ENCODE assay signal across 12 mouse cellular contexts in the genomic region with DNA sequence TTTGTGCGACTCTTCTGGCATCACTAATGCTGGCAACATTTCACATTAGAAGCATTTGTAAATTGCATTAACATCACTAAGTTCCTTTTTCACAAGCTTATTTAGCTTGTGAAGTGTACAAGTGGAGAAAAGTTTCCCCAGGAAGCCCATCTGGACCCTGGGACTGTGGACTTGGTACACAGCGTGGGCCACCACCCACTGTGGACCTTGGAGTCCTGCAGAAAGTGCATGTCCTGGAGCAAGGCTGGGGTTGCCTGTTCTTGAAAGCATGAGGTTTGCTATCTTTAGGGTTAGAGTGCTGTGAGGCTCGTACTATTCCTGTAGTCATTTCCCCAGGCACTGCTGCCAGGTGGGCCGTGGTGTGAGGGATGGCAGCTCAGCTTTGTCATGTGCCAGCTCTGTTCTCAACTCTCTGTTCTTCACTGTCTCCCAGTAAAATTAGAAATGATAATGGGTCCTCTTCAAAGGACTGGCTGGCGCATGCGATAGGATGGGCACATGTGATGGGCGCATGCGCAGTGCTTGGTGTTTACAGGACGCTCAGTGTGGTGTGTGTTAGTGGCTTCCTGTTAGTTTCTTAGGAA.
DNase-seq lines count a peak whose midpoint lies in the region; ATAC-seq lines count a peak whose summit lies in the region.
"Had no signal": no experiment of that assay in that cellular context is flagged by ENCODE, and none has a peak within 500 bp of the region (broad histone marks: within the 10 kb centered on the region; RNA-seq: fewer than 3 reads in every experiment).

No protein-coding gene starts in this region.

- no peaks in the 10 kb centered on the region for H3K27me3 ChIP-seq in heart, embryonic 10.5 days (ENCODE audit: insufficient read depth, poor library complexity, severe bottlenecking)
- H3K27me3 ChIP-seq: embryonic facial prominence, embryonic 15.5 days; intestine, embryonic 15.5 days had no signal

- ATAC-seq in erythroblast, adult 5-6 weeks (replicated peaks; ENCODE audit: low FRiP score, poor library complexity, severe bottlenecking) = no peak
- ATAC-seq: intestine, embryonic 15.5 days had no signal

- peaks cover 2% of the 10 kb centered on the region; the same call in 1 of the 2 replicates for H3K36me3 ChIP-seq in heart, embryonic 10.5 days
- H3K36me3 ChIP-seq: embryonic facial prominence, embryonic 15.5 days; intestine, embryonic 15.5 days had no signal

- 89% methylated on average over 9 of the region's 9 CpGs for WGBS in heart, embryonic 10.5 days

- intact Hi-C loops in heart, postnatal 36 days (cut with DNase I) = loop anchor here (5.0 kb wide), 2 partner anchors 38 to 102 kb away; partner anchors contain the start of gene Has3
- intact Hi-C loops in left cerebral cortex, postnatal 14 days (cut with DNase I) = no loop called here

- H3K4me3 ChIP-seq in heart, embryonic 10.5 days = no peak overlapping the region
- no peak overlapping the region for H3K4me3 ChIP-seq in brown adipose tissue, adult 24 weeks (ENCODE audit: insufficient read depth, low read depth, low read length)
- H3K4me3 ChIP-seq: embryonic facial prominence, embryonic 15.5 days; intestine, embryonic 15.5 days had no signal

- peak; percentile 68 for DNase-seq in heart, adult 8-10 months (ENCODE audit: low spot score)
- no peak for DNase-seq in heart, embryonic 10.5 days (ENCODE audit: low spot score)
- peak; percentile 16 to 32 for DNase-seq in heart, postnatal 36 days
- peak; percentile 45 to 66 for DNase-seq in left cerebral cortex, postnatal 14 days (ENCODE audit: low spot score in 2 of 2)
- DNase-seq in T-cell, adult 2 months (ENCODE audit: low spot score) = no peak
- no peak for DNase-seq in lung, postnatal 10 days
- DNase-seq: lung, embryonic 14.5 days; thymus, postnatal 14 days had no signal

- H3K9me3 ChIP-seq in heart, embryonic 10.5 days = no peaks in the 10 kb centered on the region
- H3K9me3 ChIP-seq: embryonic facial prominence, embryonic 15.5 days; intestine, embryonic 15.5 days had no signal

- H3K27ac ChIP-seq in heart, embryonic 10.5 days = no peak overlapping the region
- peak overlapping the region; percentile 47; the same call in 1 of the 2 replicates for H3K27ac ChIP-seq in brown adipose tissue, adult 24 weeks (replicated peaks; ENCODE audit: low read depth, low read length)
- H3K27ac ChIP-seq: intestine, embryonic 15.5 days had no signal

- H3K4me1 ChIP-seq in heart, embryonic 10.5 days = 0 out of 2 replicates have a peak, but pooled peaks cover 3% of the 10 kb centered on the region
- H3K4me1 ChIP-seq in brown adipose tissue, adult 24 weeks (ENCODE audit: control insufficient read depth, insufficient read depth, insufficient read length, low read length) = peaks cover 9% of the 10 kb centered on the region
- H3K4me1 ChIP-seq: embryonic facial prominence, embryonic 15.5 days; intestine, embryonic 15.5 days had no signal

Comparison
In these comparisons a context has a peak if more than half of its experiments do, and no peak if none do; other contexts are left out.
1. DNase-seq: peak in heart, adult 8-10 months (single experiment), heart, postnatal 36 days (2 of 2) and left cerebral cortex, postnatal 14 days (2 of 2); none in heart, embryonic 10.5 days (single experiment), T-cell, adult 2 months (single experiment) and lung, postnatal 10 days (single experiment).